Comparison of ENCODE assay signal across 32 mouse cellular contexts in the genomic region with DNA sequence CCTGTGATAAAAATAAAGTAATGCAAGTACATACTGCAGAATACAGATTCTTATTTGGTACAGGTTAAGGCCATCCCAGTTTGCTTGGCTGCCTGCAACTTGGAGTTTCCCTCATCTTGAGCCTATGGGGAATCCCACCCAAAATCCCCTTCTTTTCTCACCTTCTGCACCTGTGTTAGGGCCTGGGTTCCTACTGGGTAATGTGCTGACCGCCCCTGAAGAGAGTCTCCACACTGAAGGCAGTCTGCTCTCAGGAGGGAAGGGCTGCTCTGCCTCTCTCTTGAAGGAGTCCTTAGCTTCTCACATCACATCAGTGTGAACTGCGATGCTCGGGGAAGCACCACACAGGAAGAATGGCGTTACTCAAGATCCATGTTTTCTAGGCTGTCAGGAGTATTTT. TPM values are rescaled to one million over a fixed set of nuclear protein-coding genes. Genes with fewer than 3 reads are reported as not detected.
DNase-seq lines count a peak whose midpoint lies in the region; ATAC-seq and TF ChIP-seq lines count a peak whose summit lies in the region.
"Had no signal": no experiment of that assay in that cellular context is flagged by ENCODE, and none has a peak within 500 bp of the region (broad histone marks: within the 10 kb centered on the region; RNA-seq: fewer than 3 reads in every experiment).

No protein-coding gene starts in this region.

- peak; percentile 69 for DNase-seq in A20 (ENCODE audit: low read depth, low spot score)
- DNase-seq in CD4-positive helper T cell, adult 2 months (ENCODE audit: low read depth, low spot score), result peak; percentile 22
- peak; percentile 48 for DNase-seq in CH12.LX (ENCODE audit: extremely low read depth)
- DNase-seq in right cerebral cortex, postnatal 25 days, result no peak
- no peak for DNase-seq in midbrain, embryonic 14.5 days
- DNase-seq: adrenal gland, adult 2 months; adrenal gland, postnatal 25 days; cerebellum, adult 11-12 months; cerebellum, adult 8-10 months; cerebellum, postnatal 10 days; forebrain, postnatal 0 days; gastrocnemius, postnatal 10 days; gastrocnemius, postnatal 36 days; kidney, adult 11 months; kidney, adult 8-10 months had no signal

- no peaks in the 10 kb centered on the region for H3K27me3 ChIP-seq in CH12.LX (replicated peaks)
- H3K27me3 ChIP-seq in midbrain, embryonic 14.5 days (ENCODE audit: control insufficient read depth, insufficient read depth, low read length), result no peaks in the 10 kb centered on the region
- H3K27me3 ChIP-seq: intestine, embryonic 15.5 days; Patski had no signal

- dilution Hi-C loops in CH12.LX (cut with MboI; ENCODE audit: extremely low pct_ligation_motif_present, extremely low pct_unique_long_range_greater_than_20kb, low sequenced_read_pairs), result no loop called here

- TF ChIP-seq EP300 in CH12.LX (IDR thresholded peaks at IDR 0.05; ENCODE audit: low read length), result no peak

- TF ChIP-seq RAD21 in CH12.LX (IDR thresholded peaks at IDR 0.05; ENCODE audit: low read depth, low read length), result no peak

- peak; percentile 54 for ATAC-seq in inflammation-experienced regulatory T-cells, adult 6 months
- no peak for ATAC-seq in midbrain, embryonic 14.5 days (ENCODE audit: low FRiP score, low TSS enrichment)
- ATAC-seq: forebrain, embryonic 14.5 days; forebrain, postnatal 0 days; hindbrain, postnatal 0 days; intestine, embryonic 15.5 days; Patski had no signal

- in situ Hi-C loops in CH12.LX (cut with MboI; ENCODE audit: low pct_ligation_motif_present, low pct_unique_long_range_greater_than_20kb, low sequenced_read_pairs), result no loop called here

- no peaks in the 10 kb centered on the region for H3K9me3 ChIP-seq in CH12.LX (replicated peaks; ENCODE audit: low read length)
- H3K9me3 ChIP-seq in midbrain, embryonic 14.5 days (ENCODE audit: control insufficient read depth, low read length), result no peaks in the 10 kb centered on the region
- H3K9me3 ChIP-seq: G1E; intestine, embryonic 15.5 days had no signal

- WGBS in midbrain, embryonic 14.5 days, result 96% methylated on average over 4 of the region's 4 CpGs

- H3K36me3 ChIP-seq in CH12.LX (replicated peaks in 1 of 2; ENCODE audit: control insufficient read depth in 1 of 2, insufficient read depth in 1 of 2, low read length in 1 of 2), result peaks cover 62 to 75% of the 10 kb centered on the region in 2 experiments
- H3K36me3 ChIP-seq in midbrain, embryonic 14.5 days (ENCODE audit: control insufficient read depth, insufficient read depth, low read length), result peaks cover 75% of the 10 kb centered on the region

- H3K4me3 ChIP-seq in CH12.LX (replicated peaks in 1 of 3; ENCODE audit: low read depth in 2 of 3, low read length in 2 of 3, poor library complexity in 1 of 3), result no peak overlapping the region
- no peak overlapping the region for H3K4me3 ChIP-seq in midbrain, embryonic 14.5 days (replicated peaks; ENCODE audit: low read depth, low read length)
- H3K4me3 ChIP-seq: intestine, embryonic 15.5 days had no signal

- no peak overlapping the region for H3K4me2 ChIP-seq in CH12.LX (ENCODE audit: insufficient read depth, low read depth, poor library complexity, severe bottlenecking)
- no peak overlapping the region for H3K4me2 ChIP-seq in midbrain, embryonic 14.5 days (ENCODE audit: low read length)
- H3K4me2 ChIP-seq: heart, embryonic 11.5 days; hindbrain, embryonic 14.5 days; intestine, embryonic 15.5 days had no signal

- no peak overlapping the region for H3K9ac ChIP-seq in CH12.LX (ENCODE audit: insufficient read depth, low read depth)
- no peak overlapping the region for H3K9ac ChIP-seq in midbrain, embryonic 14.5 days (replicated peaks; ENCODE audit: low read length)
- H3K9ac ChIP-seq: forebrain, postnatal 0 days; hindbrain, embryonic 14.5 days; intestine, embryonic 15.5 days had no signal

- no peak for TF ChIP-seq POLR2A in CH12.LX (IDR thresholded peaks at IDR 0.05; ENCODE audit: low read depth, low read length)

- no peak for TF ChIP-seq CTCF in CH12.LX (conservative IDR thresholded peaks at IDR 0.05 in 1 of 2, IDR thresholded peaks at IDR 0.05 in 1 of 2; ENCODE audit: low read depth in 2 of 2, low read length in 2 of 2)

- peak overlapping the region; percentile 58; the same call in 1 of the 2 replicates for H3K27ac ChIP-seq in CH12.LX (ENCODE audit: insufficient read depth, low read depth)
- H3K27ac ChIP-seq in midbrain, embryonic 14.5 days (replicated peaks; ENCODE audit: low read depth, low read length), result no peak overlapping the region
- H3K27ac ChIP-seq: hindbrain, embryonic 14.5 days; hindbrain, postnatal 0 days; intestine, embryonic 15.5 days had no signal

- H3K79me2 ChIP-seq in CH12.LX (replicated peaks; ENCODE audit: control insufficient read depth, extremely low read depth, insufficient read depth, poor library complexity, severe bottlenecking), result no peaks in the 10 kb centered on the region; the same call in 1 of the 2 replicates

- peaks cover 3 to 81% of the 10 kb centered on the region in 2 experiments; a peak in 2 of 4 replicates for H3K4me1 ChIP-seq in CH12.LX (ENCODE audit: control insufficient read depth in 1 of 2, insufficient read depth in 2 of 2)
- H3K4me1 ChIP-seq in midbrain, embryonic 14.5 days (ENCODE audit: control insufficient read depth, insufficient read depth, low read length), result no peaks in the 10 kb centered on the region
- H3K4me1 ChIP-seq: intestine, embryonic 15.5 days had no signal

TF ChIP-seq in CH12.LX, 34 proteins besides CTCF, POLR2A, EP300 and RAD21:
- peak; percentile 61; the same call in 1 of the 2 replicates for TF ChIP-seq TCF12 (IDR thresholded peaks at IDR 0.05; ENCODE audit: low read depth, low read length)
- TF ChIP-seq MEF2A (IDR thresholded peaks at IDR 0.05; ENCODE audit: borderline replicate concordance, low read depth, low read length), result no peak

RNA-seq across cellular contexts. Expression of a gene that starts 11.2 kb away (rescaled TPM):
- total RNA-seq in CH12.LX (2012; rRNA removed) (0.08 TPM in 1 of 2 replicates, not detected in the other), CH12.LX (2014; rRNA removed) (not detected in 2 replicates)
- 0.11 TPM in 1 of 2 replicates, not detected in the other for polyA plus RNA-seq in CH12.LX (2012; ENCODE audit: insufficient read length, low read depth)
- polyA plus RNA-seq in inflammation-experienced regulatory T-cells, adult 6 months (2017; shearing (Covaris generic)), result not detected
- polyA plus RNA-seq in midbrain, embryonic 14.5 days (2014; fragmentation: Nextera tagmentation; extraction: Ambion mirVana), result 0.08 TPM in 1 of 2 replicates, not detected in the other
- total RNA-seq: gastrocnemius, adult 18-20 months; gastrocnemius, postnatal 36 days; granulocyte monocyte progenitor cell, adult 5-6 weeks; heart, adult 8-10 months; heart, postnatal 25 days; hindbrain, postnatal 0 days had no signal
- polyA plus RNA-seq: adrenal gland, adult 2 months; embryonic facial prominence, embryonic 11.5 days; embryonic facial prominence, embryonic 14.5 days; forebrain, embryonic 11.5 days; forebrain, embryonic 14.5 days; forebrain, postnatal 0 days; G1E; heart, embryonic 14.5 days; heart, postnatal 0 days; hindbrain, embryonic 14.5 days; hindbrain, postnatal 0 days had no signal

Comparison
In these comparisons a context has a peak if more than half of its experiments do, and no peak if none do; other contexts are left out.
1. DNase-seq: peak in A20 (single experiment), CD4-positive helper T cell, adult 2 months (single experiment) and CH12.LX (single experiment); none in right cerebral cortex, postnatal 25 days (single experiment) and midbrain, embryonic 14.5 days (single experiment).